Mouse (Mus musculus) C2C12 (cell line): ENCODE measurements at regions not wholly inside any gene's neighbourhood (a gene's known extent, or its start where the extent isn't known, plus 50 kb on each side); places are given as distances from the start of the nearest gene placed in this dataset.

Experiments used
- H3K27me3 ChIP-seq: one replicate; pipeline ENCODE4 v1.6.1; 2011; ENCODE audit not compliant: control insufficient read depth, insufficient read depth, insufficient read length
- H3K36me3 ChIP-seq: one replicate; pipeline ENCODE4 v1.6.1; 2011; ENCODE audit not compliant: control insufficient read depth, insufficient read depth
- H3K4me3 ChIP-seq: one replicate; pipeline ENCODE4 v1.5.1; 2011; ENCODE audit warnings: mild to moderate bottlenecking, control low read depth; ENCODE audit not compliant: poor library complexity, insufficient read depth, severe bottlenecking
- H3K79me2 ChIP-seq: one replicate; pipeline ENCODE4 v1.6.1; 2011; ENCODE audit not compliant: control insufficient read depth, insufficient read depth
- H3K79me3 ChIP-seq: one replicate; pipeline ENCODE4 v1.6.1; 2011; ENCODE audit warnings: low read depth, control low read depth
- H3ac ChIP-seq: one replicate; pipeline ENCODE3; 2011; ENCODE audit warnings: low read depth; ENCODE audit not compliant: control insufficient read depth, insufficient read length
- CEBPB ChIP-seq: IDR thresholded peaks from one replicate; pipeline ENCODE4 v1.6.1; 2011; ENCODE audit warnings: low read depth, mild to moderate bottlenecking, control low read depth, moderate library complexity
- CTCF ChIP-seq: IDR thresholded peaks from one replicate; pipeline ENCODE4 v1.5.1; 2011; ENCODE audit not compliant: control insufficient read depth, insufficient read depth, insufficient read length
- FOSL1 ChIP-seq: IDR thresholded peaks from one replicate; pipeline ENCODE4 v1.8.0; 2011; ENCODE audit warnings: mild to moderate bottlenecking, low read length; ENCODE audit not compliant: poor library complexity, insufficient read depth, severe bottlenecking
- MAX ChIP-seq: IDR thresholded peaks from one replicate; pipeline ENCODE4 v1.6.1; 2011; ENCODE audit warnings: mild to moderate bottlenecking, control low read depth
- MYOD1 ChIP-seq: IDR thresholded peaks from one replicate; pipeline ENCODE4 v1.6.1; 2011; ENCODE audit warnings: low read depth; ENCODE audit not compliant: control insufficient read depth, insufficient read length
- MYOG ChIP-seq: IDR thresholded peaks from one replicate; pipeline ENCODE4 v1.6.1; 2011; ENCODE audit not compliant: control insufficient read depth, insufficient read length; ENCODE audit errors: extremely low read depth
- USF1 ChIP-seq: IDR thresholded peaks from one replicate; pipeline ENCODE4 v1.6.1; 2011; ENCODE audit warnings: low read depth, mild to moderate bottlenecking, control low read depth, moderate library complexity

GRCm38 (mm10) chr10:37367796-37368195, 229.1 kb upstream of the Marcks start:
- no peak overlapping the region for H3ac ChIP-seq
- TF ChIP-seq MYOD1 (no peak), MAX (no peak), USF1 (no peak), MYOG (no peak), CEBPB (no peak), FOSL1 (no peak), CTCF (no peak)

GRCm38 (mm10) chr10:37364506-37364905, 225.8 kb upstream of the Marcks start:
- no peak overlapping the region for H3ac ChIP-seq
- no peaks in the 10 kb centered on the region for H3K36me3 ChIP-seq
- no peaks in the 10 kb centered on the region for H3K27me3 ChIP-seq
- no peak for TF ChIP-seq FOSL1
- H3K79me2 ChIP-seq, result no peaks in the 10 kb centered on the region
- no peak overlapping the region for H3K4me3 ChIP-seq
- H3K79me3 ChIP-seq, result no peaks in the 10 kb centered on the region

More at GRCm38 (mm10) chr10:37367796-37368195, 229.1 kb upstream of the Marcks start:
- H3K79me3 ChIP-seq, result no peaks in the 10 kb centered on the region
- no peaks in the 10 kb centered on the region for H3K36me3 ChIP-seq
- H3K27me3 ChIP-seq, result no peaks in the 10 kb centered on the region
- H3K79me2 ChIP-seq, result no peaks in the 10 kb centered on the region
- no peak overlapping the region for H3K4me3 ChIP-seq

- Histone ChIP-seq H3K36me3 (no peaks in the 10 kb centered on the region), H3K4me3 (no peak overlapping the region), H3ac (no peak overlapping the region), H3K79me3 (no peaks in the 10 kb centered on the region), H3K79me2 (no peaks in the 10 kb centered on the region), H3K27me3 (no peaks in the 10 kb centered on the region)
- TF ChIP-seq CEBPB (no peak), FOSL1 (no peak), MAX (no peak), USF1 (no peak), MYOG (no peak), CTCF (no peak), MYOD1 (no peak)
Observed at GRCm38 (mm10) chr10:37360985-37361384, 222.3 kb upstream of the Marcks start.

GRCm38 (mm10) chr10:37358900-37359299, 220.2 kb upstream of the Marcks start:
- Histone ChIP-seq H3ac (no peak overlapping the region), H3K27me3 (no peaks in the 10 kb centered on the region), H3K79me2 (no peaks in the 10 kb centered on the region), H3K4me3 (no peak overlapping the region), H3K79me3 (no peaks in the 10 kb centered on the region), H3K36me3 (no peaks in the 10 kb centered on the region)
- TF ChIP-seq MAX (no peak), FOSL1 (no peak), MYOD1 (no peak), USF1 (no peak)

- no peak for TF ChIP-seq CEBPB
- TF ChIP-seq MAX, result no peak
- no peak for TF ChIP-seq MYOG
- TF ChIP-seq MYOD1, result no peak
- no peak for TF ChIP-seq CTCF
- TF ChIP-seq USF1, result no peak
- no peak for TF ChIP-seq FOSL1
- Histone ChIP-seq H3K79me2 (no peaks in the 10 kb centered on the region), H3ac (no peak overlapping the region)
Observed at GRCm38 (mm10) chr10:37358334-37358733, 219.6 kb upstream of the Marcks start.

GRCm38 (mm10) chr10:37357304-37358060, 218.8 kb upstream of the Marcks start:
- TF ChIP-seq MYOD1 (no peak), CTCF (no peak), USF1 (no peak), CEBPB (no peak), MYOG (no peak), FOSL1 (no peak), MAX (no peak)
- Histone ChIP-seq H3K4me3 (no peak overlapping the region), H3K79me3 (no peaks in the 10 kb centered on the region), H3K27me3 (no peaks in the 10 kb centered on the region), H3K36me3 (no peaks in the 10 kb centered on the region), H3ac (no peak overlapping the region), H3K79me2 (no peaks in the 10 kb centered on the region)

More at GRCm38 (mm10) chr10:37358334-37358733, 219.6 kb upstream of the Marcks start:
- no peak overlapping the region for H3K4me3 ChIP-seq
- no peaks in the 10 kb centered on the region for H3K27me3 ChIP-seq
- no peaks in the 10 kb centered on the region for H3K79me3 ChIP-seq
- no peaks in the 10 kb centered on the region for H3K36me3 ChIP-seq
